Mouse (Mus musculus) E14TG2a.4 (cell line): ENCODE data around the gene Dupd1.

Source experiments
- CTCF ChIP-seq: conservative IDR thresholded peaks from 2 replicates; pipeline ENCODE4 v1.5.1; 2014; ENCODE audit warnings: low read length
- NANOG ChIP-seq: IDR thresholded peaks from 2 replicates; pipeline ENCODE4 v1.6.1; 2014; ENCODE audit warnings: borderline replicate concordance, low read length, mixed read lengths
- POU5F1 ChIP-seq: IDR thresholded peaks from 2 replicates; pipeline ENCODE4 v1.6.1; 2014; ENCODE audit warnings: low read length, borderline replicate concordance

DNA sequence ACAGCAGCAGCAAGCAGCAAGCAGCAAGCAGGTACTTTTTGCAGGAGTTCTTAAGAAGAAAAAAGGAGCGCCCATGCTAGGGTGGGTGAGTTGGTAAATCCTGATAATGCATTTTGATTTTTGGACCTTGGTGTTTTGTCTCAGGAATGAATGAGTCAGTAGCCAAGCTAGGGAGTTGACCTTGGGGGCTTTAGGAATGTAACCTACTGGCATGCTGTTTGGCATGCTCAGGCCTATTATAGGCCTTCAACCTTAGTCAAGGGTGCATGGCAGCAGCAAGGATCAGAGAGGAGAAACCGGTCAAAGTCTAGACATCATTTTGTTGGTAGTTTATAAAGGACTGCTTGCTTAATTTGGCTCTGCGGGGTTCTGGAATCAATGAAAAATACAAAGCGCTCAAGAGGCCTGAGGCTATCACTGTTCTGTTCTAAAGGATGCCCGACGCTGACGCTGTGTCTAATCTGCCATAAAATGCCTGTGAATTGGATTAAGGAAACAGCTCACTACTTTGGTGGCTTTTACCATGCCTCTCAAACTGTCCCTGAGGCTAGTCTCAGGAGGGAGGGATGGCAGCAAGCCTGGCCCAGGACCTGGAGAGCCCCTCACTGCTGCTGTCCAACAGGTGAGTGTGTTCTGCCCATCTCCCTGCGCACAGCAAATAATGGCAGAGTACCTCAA is 7.8 kb upstream of the Dupd1 start:
- TF ChIP-seq CTCF = no peak
- no peak for TF ChIP-seq POU5F1
- no peak for TF ChIP-seq NANOG
